Mouse (Mus musculus) central nervous system, embryonic 11.5 days (tissue): ENCODE data around the gene Gramd1c. TPM values are rescaled to one million over a fixed set of nuclear protein-coding genes. Genes with fewer than 3 reads are reported as not detected.

ENCODE experiments used
- polyA plus RNA-seq: library from polyadenylated mRNA; depleted of rRNA; stranded (reverse); fragments of >200 nt; gene quantifications from 2 replicates; pipeline ENCODE4 v1.2.3, GENCODE M21; 2012; rRNA removed

Gramd1c gene
- polyA plus RNA-seq = 2.1 and 2.7 TPM in 2 replicates

DNA sequence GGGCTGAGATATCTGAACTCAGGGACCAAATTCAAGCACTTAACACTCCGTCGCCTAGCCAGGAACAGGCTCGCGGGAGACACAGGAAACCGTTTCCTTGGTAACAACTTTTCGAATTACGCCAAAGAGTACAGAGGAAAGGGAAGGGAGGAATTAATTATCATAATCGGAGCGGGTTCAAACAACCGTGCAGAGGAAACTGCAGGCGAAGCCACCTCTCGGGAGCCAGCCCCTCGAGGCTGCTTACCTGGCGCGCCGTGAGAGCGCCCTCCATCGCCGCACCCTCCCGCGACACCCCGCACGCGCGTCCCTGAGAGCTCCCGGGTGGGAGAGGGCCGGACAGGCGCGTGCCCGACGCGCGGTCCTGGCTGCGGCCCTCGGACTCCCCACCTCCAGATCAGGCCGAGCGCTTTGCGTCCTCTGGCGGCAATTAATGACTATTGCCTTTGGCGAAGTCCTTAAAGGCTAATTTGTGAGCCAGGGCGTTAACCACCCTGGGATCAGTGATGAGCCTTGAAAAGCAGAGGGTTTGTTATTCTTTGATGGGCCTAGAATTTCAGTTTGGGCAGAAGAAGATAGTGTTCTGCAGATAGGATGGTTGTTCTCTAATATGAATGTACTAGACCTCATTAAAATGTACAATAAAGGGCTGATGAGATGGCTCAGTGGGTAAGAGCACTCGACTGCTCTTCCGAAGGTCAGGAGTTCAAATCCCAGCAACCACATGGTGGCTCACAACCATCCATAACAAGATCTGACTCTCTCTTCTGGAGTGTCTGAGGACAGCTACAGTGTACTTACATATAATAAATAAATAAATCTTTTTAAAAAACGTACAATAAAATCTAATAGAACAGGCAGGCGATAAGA, at the start of gene Gramd1c:
Gene Gramd1c (minus strand): TSS at position 321 of the 870 bp plus-strand sequence.

DNA sequence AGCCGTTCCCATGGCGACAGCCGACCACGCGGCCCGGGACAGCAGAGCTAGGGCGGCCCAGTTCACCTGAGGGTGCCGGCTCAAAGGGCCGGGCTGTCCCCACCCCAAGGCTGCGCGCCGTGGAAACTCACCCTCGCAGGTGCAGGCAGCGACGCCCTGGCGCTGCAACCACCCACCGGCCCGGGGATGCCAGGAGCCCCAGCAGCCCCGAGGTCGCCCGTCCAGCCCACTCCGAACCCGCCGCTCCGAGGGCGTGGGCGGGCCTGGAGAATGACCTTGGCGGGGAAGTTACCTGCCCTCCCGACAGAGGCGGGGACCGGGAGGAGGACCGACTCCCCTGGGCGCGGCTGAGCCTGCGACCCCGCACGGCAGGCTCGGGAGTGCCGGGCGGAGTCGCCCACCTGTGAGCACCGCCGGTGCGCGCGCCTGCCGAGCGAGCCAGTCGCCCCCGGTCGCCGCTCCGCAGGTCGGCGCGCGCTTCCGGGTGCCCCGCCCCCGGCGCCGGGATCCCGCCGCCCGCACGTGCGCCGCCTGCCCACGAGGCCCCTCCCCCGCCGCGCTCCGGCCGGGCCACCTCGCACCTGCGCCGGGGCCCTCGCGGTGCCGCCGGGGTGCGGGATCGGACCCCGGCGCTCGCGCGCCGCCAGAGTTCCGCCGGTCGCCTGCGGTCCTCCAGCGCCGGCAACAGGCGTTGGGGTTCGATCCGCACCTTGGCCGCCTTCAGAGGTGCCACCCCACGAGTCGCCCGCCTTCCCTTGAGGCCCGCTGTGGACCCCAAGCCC, 83.6 kb downstream of the Gramd1c start, which contains the start of gene Zdhhc23:
Gene Zdhhc23 (minus strand): TSS at position 464 of the 782 bp plus-strand sequence.

Other genes with a start within 250 kb of the Gramd1c start
- 10.3 and 17.4 TPM in 2 replicates for gene Ccdc191, start 173.5 kb downstream of the Gramd1c start, polyA plus RNA-seq
- 60.1 and 62.5 TPM in 2 replicates for gene Qtrt2, start 136.5 kb downstream of the Gramd1c start, polyA plus RNA-seq
- 0.37 and 0.54 TPM in 2 replicates for gene Zdhhc23, start 83.6 kb downstream of the Gramd1c start, polyA plus RNA-seq
- 36.7 and 43.8 TPM in 2 replicates for gene Atp6v1a, start 76.4 kb upstream of the Gramd1c start, polyA plus RNA-seq
- gene Naa50, start 76.5 kb upstream of the Gramd1c start, polyA plus RNA-seq = 46.2 and 55.2 TPM in 2 replicates
- gene Usf3, start 109.9 kb upstream of the Gramd1c start, polyA plus RNA-seq = 6.4 and 10.6 TPM in 2 replicates